Mouse (Mus musculus): ENCODE results near the gene Gm20716.

Gm20716 gene

DNA sequence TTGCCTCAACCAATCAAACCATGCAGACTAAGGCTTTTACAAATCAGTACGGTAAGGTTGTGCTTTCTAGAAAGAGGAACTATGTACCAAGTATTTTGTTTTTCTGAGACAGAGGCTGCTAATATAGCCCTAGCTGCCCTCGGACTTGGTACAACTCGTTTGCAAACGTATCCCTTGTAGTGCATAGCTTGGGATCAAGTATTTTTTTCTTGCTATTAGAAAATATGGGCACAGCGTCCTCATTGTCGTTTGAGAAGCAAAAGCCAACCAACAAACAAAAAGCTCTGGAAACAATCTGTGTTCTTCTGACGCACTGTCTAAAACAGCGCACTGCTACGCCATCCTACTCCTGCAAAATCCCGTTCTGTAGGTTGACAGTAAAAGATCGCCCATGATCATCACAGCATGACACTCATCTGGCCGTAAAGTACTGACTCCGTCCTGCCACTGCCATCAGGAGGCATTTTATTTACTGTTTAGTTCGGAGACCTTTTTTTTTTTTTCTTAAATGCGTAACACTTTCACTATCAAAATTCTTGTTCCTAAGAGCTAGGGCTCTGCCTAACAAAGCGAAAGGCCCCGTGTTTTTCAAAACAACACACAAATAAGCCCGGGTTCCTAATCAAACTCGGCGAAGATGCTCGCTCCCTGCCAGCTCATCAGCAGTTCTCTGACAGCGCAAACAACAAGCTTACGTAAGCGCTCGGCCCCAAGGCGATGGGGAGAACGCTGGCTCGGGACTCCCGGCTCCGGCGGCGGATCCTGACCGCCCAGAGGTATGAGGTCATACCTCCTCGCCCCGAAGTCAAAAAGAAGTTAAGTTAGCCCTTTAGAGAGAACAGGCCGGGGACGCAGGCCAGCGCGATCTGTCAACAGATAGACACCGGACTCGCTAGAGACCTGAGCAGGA is 793 bp downstream of the Gm20716 start:
- DNase-seq (ENCODE audit: low spot score), result peak; percentile 19

GRCm38 (mm10) chr2:168223326-168223725 is 6.8 kb downstream of the Gm20716 start:
- DNase-seq (ENCODE audit: low spot score), result no peak

- DNase-seq (ENCODE audit: low spot score), result no peak
Observed at GRCm38 (mm10) chr2:168213788-168214397, 16.3 kb downstream of the Gm20716 start.

DNA sequence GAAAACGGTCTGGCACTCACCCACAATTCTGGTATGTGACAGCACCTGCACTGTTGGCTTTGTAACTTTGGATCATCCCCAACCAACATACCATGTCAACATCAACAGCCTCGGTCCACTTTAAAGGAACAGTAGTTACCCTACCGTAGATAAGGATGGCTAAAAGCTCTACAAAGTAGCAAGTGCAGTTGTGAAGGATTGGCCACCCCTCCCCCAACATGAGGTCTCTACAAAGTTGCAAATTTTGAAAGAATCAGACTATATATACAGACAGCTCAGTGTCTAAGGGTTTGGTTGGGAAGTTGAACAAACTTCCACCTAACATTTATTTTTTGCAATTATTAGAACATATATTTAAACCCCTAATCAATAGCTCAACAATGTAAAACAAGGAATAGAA is 22.3 kb downstream of the Gm20716 start:
- DNase-seq (ENCODE audit: low spot score), result no peak

GRCm38 (mm10) chr2:168206725-168207644 is 23.2 kb downstream of the Gm20716 start, which contains the start of gene Adnp:
Gene Adnp, minus strand, starts transcription at chr2:168207112.
- DNase-seq (ENCODE audit: low spot score), result peak; percentile 96

DNA sequence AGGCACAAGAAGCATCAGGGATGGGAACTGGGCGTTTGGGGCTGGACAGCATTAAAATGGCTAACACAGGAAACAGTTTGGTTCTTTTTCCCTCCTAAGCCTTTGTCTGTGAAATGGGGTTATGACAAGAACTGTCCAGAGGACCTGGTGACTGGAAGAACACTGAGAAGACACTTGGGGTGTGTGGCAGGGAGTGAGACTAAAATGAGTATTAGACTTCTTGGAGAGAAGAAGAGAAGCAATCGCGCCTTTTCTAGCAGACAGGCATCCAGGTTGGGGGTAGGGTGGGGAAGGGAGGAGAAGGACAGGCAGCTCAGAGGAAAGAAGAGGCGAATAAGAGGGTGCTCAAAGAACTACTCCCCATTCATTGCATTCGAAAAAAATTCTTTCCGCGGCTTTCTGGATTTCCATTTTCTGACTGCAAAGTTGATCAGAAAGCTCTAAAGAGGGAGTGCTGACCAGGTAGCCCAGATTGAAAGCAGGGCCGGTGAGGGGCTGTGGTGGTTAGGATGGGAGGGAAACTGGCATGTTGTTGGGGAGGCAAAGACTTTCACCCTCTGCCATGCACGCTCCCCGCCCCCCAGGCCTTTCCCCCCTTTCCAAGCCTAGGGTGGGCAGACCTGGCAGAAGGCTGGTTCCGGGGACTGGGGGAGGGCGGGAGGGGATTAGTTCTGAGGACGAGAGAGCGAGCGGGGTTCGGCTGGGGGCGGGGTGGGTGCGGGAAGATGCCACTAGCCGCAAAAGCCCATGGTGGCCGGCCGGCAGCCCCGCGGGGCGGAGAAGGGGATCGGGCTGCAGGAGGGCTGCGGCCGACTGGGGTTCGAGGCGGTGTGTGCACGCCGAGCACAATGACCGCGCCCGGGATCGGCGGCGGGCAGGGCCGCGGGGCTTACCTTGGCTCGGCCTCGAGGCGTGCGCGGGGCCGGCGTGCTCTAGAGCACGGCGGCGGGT is 24.2 kb downstream of the Gm20716 start:
- peak; percentile 21 for DNase-seq (ENCODE audit: low spot score)

DNA sequence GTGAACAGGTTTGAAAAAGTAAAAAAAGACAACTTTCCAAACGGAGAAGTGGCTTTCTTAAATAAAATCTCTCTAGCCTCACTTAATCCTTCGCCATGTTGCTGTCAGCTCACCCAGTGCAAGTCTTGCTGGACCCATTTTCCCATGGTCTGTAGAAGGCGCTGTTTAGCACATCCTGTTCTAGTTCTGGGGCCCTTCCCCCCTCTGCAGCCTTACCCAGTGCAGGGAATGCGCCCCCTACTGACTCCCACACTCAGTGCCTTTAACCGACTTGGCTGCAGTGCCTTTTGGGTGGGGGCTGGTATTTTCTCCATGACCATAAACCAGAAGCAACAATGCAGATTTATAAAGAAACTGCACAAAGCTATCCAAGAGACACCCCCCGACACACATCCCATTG is 24.9 kb downstream of the Gm20716 start:
- DNase-seq (ENCODE audit: low spot score), result peak; percentile 78

DNA sequence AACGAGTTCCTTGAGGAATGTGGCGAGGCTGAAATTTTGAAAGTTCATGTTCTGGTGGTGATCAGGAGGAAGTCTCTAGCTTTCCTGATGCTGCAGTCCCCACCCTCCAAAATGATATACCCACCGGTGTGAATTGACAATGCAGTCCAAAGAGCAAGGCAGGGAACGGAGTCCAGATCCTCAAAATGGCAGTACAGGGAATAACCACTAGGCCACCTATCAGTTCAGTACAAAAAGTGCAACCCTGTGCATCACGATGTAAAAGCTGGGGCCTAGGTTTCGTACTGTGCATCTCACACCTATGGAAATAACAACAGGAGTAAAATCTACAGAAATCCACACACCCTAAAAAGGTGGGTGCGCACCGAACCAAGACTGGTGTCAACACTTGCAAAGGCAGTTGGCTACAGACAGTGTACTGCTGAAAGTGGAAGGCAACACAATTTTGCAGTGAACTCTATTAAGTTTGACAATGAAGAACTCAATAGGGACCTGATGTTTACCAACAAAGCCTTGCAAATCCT is 25.6 kb downstream of the Gm20716 start:
- no peak for DNase-seq (ENCODE audit: low spot score)

GRCm38 (mm10) chr2:168200014-168200691 is 30.0 kb downstream of the Gm20716 start:
- DNase-seq (ENCODE audit: low spot score), result no peak

DNA sequence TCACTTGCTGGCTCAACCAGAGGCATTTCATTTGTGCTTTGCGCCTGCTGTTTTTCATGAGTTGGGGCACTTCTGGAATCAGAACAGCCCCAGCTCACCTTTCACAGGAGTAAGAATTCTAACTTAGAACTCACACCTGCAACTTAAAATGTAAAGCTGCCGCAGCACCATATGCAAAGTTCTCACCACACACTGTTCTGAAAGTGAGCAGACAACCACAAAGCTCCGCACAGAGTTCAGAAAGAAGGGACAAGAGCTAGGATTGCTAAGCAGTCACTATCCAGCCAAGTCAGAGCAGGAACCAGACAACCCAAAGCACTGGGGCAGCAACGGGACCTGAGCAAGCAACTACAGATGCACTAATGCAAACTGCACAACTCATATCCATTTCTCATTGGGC is 30.7 kb downstream of the Gm20716 start:
- DNase-seq (ENCODE audit: low spot score), result no peak

GRCm38 (mm10) chr2:168198421-168198820 is 31.7 kb downstream of the Gm20716 start:
- DNase-seq (ENCODE audit: low spot score), result no peak

GRCm38 (mm10) chr2:168195721-168196120 is 34.4 kb downstream of the Gm20716 start:
- no peak for DNase-seq (ENCODE audit: low spot score)

- no peak for DNase-seq (ENCODE audit: low spot score)
Observed at GRCm38 (mm10) chr2:168193685-168194084, 36.5 kb downstream of the Gm20716 start.

GRCm38 (mm10) chr2:168191856-168192255 is 38.3 kb downstream of the Gm20716 start:
- DNase-seq (ENCODE audit: low spot score), result no peak

GRCm38 (mm10) chr2:168175946-168176345 is 54.2 kb downstream of the Gm20716 start:
- no peak for DNase-seq (ENCODE audit: low spot score)

DNA sequence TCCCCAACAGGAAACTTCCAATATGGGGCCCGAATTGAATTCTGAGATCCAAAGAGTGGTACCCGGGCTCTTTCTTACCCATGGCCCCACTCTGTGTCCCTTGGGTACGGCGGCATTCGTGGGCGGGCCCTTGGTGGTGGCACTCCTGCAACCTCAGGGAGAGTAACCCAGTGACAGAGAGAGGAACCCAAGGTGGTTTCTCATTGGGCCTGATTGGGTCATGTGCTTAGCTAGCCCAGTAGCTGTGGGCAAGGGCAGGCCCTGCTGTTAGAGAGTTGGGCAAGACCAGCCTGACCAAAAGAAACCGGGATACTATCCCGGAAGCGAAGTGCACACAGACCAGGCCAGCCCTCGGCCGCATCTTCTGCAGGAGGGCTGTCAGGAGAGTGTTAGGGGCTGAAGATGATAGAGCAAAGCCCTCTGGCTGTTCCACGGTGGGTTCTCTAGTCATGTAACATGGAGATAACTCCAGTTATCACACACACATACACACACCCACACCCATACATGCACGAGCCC is 59.9 kb downstream of the Gm20716 start:
- peak; percentile 40 for DNase-seq (ENCODE audit: low spot score)

DNA sequence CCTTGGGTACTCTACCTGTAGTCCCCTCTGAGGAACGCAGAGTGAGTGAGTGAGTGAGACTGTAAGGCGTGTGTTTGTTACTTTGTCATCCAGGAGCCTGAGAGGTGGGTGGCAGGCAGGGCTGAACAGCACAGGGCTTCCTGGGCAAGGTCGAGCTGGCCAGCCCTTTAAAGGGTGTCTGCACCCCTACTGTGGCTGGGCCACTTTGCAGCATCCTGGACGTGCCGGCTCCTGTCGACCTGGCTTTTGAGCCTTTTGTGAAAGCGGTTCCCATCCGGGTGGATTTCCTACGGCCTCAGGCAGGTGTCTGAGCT is 60.4 kb downstream of the Gm20716 start:
- no peak for DNase-seq (ENCODE audit: low spot score)

GRCm38 (mm10) chr2:168168892-168169799 is 61.0 kb downstream of the Gm20716 start:
- no peak for DNase-seq (ENCODE audit: low spot score)

DNA sequence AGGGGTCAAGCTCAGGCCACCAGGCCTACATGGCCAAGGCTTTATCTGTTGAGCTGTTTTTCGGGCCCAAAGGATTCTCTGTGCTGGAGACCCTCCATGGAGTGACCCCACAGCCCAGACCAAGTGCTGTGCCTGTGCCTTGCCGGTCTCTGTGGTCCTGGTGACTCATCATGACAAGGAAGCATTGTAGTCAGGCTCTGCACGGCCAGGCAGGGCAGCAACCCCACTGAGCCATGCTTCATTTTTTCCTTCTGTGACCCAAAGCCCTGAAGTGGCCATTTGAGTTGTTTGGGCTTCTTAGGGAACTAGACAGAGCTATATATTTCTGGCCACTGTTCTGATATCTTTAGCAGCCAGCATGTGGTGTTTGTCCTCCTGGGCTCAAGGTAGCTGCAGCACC is 62.4 kb downstream of the Gm20716 start:
- no peak for DNase-seq (ENCODE audit: low spot score)

Measured in ovary, postnatal 14 days (tissue).